14 mouse cellular contexts compared by ENCODE assay signal in the genomic region with DNA sequence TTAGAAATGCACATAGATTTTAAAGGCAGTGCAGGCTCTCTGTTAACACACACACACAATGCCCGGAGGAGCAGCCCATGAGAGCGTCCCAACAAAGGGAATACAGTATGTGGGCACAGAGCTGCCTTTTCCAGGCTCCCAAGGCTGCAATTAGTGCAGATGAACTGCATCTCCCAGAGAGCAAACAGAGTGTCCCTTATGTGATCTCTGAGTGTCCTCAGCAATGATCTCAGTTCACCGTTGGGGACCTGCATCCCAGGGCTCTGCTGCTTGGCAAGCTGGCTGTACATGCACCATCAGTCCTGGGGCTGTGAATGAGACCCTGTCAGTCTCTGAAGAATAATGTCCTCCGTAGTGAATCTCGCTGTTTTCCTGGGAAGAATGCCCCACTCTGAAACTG.
DNase-seq lines count a peak whose midpoint lies in the region; ATAC-seq and TF ChIP-seq lines count a peak whose summit lies in the region.
"Had no signal": no experiment of that assay in that cellular context is flagged by ENCODE, and none has a peak within 500 bp of the region (broad histone marks: within the 10 kb centered on the region; RNA-seq: fewer than 3 reads in every experiment).

No protein-coding gene starts in this region.

- no peaks in the 10 kb centered on the region for H3K36me3 ChIP-seq in hindbrain, embryonic 12.5 days
- no peaks in the 10 kb centered on the region for H3K36me3 ChIP-seq in liver, embryonic 11.5 days (ENCODE audit: control insufficient read depth, insufficient read depth, low read length)
- H3K36me3 ChIP-seq in stomach, postnatal 0 days (ENCODE audit: control insufficient read depth, insufficient read depth, low read length): no peaks in the 10 kb centered on the region
- H3K36me3 ChIP-seq: embryonic facial prominence, embryonic 13.5 days; heart, embryonic 12.5 days had no signal

- H3K27ac ChIP-seq in hindbrain, embryonic 12.5 days: peak overlapping the region; percentile 49; the same call in 1 of the 2 replicates
- H3K27ac ChIP-seq in liver, embryonic 11.5 days (ENCODE audit: low read depth, low read length): no peak overlapping the region
- no peak overlapping the region for H3K27ac ChIP-seq in stomach, postnatal 0 days (replicated peaks)
- H3K27ac ChIP-seq: embryonic facial prominence, embryonic 13.5 days had no signal

- peak; percentile 83 for ATAC-seq in hindbrain, embryonic 12.5 days (ENCODE audit: low FRiP score)
- no peak for ATAC-seq in liver, embryonic 11.5 days (replicated peaks; ENCODE audit: low FRiP score)
- ATAC-seq in stomach, postnatal 0 days (ENCODE audit: low FRiP score, low TSS enrichment): no peak
- ATAC-seq: CD4-positive, CD25-positive, alpha-beta regulatory T cell, adult 4 months; intestine, embryonic 16.5 days; Patski had no signal

- 39% methylated on average over 5 of the region's 5 CpGs for WGBS in hindbrain, embryonic 12.5 days
- WGBS in liver, embryonic 11.5 days: 67% methylated on average over 5 of the region's 5 CpGs
- WGBS in stomach, postnatal 0 days: 48% methylated on average over 5 of the region's 5 CpGs

- no peaks in the 10 kb centered on the region for H3K27me3 ChIP-seq in hindbrain, embryonic 12.5 days
- no peaks in the 10 kb centered on the region for H3K27me3 ChIP-seq in liver, embryonic 11.5 days (replicated peaks; ENCODE audit: control insufficient read depth, insufficient read depth, low read length)
- H3K27me3 ChIP-seq in stomach, postnatal 0 days (ENCODE audit: control insufficient read depth, insufficient read depth, low read length): no peaks in the 10 kb centered on the region
- H3K27me3 ChIP-seq: embryonic facial prominence, embryonic 13.5 days; heart, embryonic 12.5 days had no signal

- no peak overlapping the region for H3K9ac ChIP-seq in hindbrain, embryonic 12.5 days
- H3K9ac ChIP-seq in liver, embryonic 11.5 days (ENCODE audit: low read depth, low read length): no peak overlapping the region
- no peak overlapping the region for H3K9ac ChIP-seq in stomach, postnatal 0 days (ENCODE audit: low read length)
- H3K9ac ChIP-seq: embryonic facial prominence, embryonic 13.5 days; heart, embryonic 12.5 days had no signal

- DNase-seq in layer of hippocampus, adult 11-12 months (ENCODE audit: low spot score): peak; percentile 23
- no peak for DNase-seq in layer of hippocampus, adult 9-10 months (ENCODE audit: low spot score)
- DNase-seq in embryo, embryonic 10 days (ENCODE audit: low spot score): peak; percentile 34
- peak; percentile 26 for DNase-seq in neural tube, embryonic 10.5 days (ENCODE audit: extremely low spot score, low spot score)
- DNase-seq in gastrocnemius, postnatal 25 days: no peak
- no peak for DNase-seq in liver, embryonic 11.5 days (ENCODE audit: low spot score)
- no peak for DNase-seq in stomach, postnatal 0 days (ENCODE audit: low spot score)
- DNase-seq: adrenal gland, adult 8-10 months had no signal

- H3K4me2 ChIP-seq in hindbrain, embryonic 12.5 days (replicated peaks): 0 out of 2 replicates have a peak overlapping the region, but pooled peaks have one; percentile 8
- H3K4me2 ChIP-seq in liver, embryonic 11.5 days: no peak overlapping the region
- no peak overlapping the region for H3K4me2 ChIP-seq in stomach, postnatal 0 days (replicated peaks; ENCODE audit: low read depth)
- H3K4me2 ChIP-seq: embryonic facial prominence, embryonic 13.5 days; heart, embryonic 12.5 days had no signal

- no peak overlapping the region for H3K4me3 ChIP-seq in hindbrain, embryonic 12.5 days
- H3K4me3 ChIP-seq in liver, embryonic 11.5 days (ENCODE audit: low read depth, low read length): no peak overlapping the region
- no peak overlapping the region for H3K4me3 ChIP-seq in stomach, postnatal 0 days (ENCODE audit: low read depth, low read length)
- H3K4me3 ChIP-seq: embryonic facial prominence, embryonic 13.5 days; heart, embryonic 12.5 days had no signal

- H3K9me3 ChIP-seq in hindbrain, embryonic 12.5 days (replicated peaks): no peaks in the 10 kb centered on the region
- no peaks in the 10 kb centered on the region for H3K9me3 ChIP-seq in liver, embryonic 11.5 days (ENCODE audit: control insufficient read depth, low read length)
- H3K9me3 ChIP-seq in stomach, postnatal 0 days (ENCODE audit: control insufficient read depth, low read length): no peaks in the 10 kb centered on the region
- H3K9me3 ChIP-seq: embryonic facial prominence, embryonic 13.5 days; heart, embryonic 12.5 days had no signal

- 0 out of 2 replicates have a peak, but pooled peaks cover 5% of the 10 kb centered on the region for H3K4me1 ChIP-seq in hindbrain, embryonic 12.5 days
- H3K4me1 ChIP-seq in liver, embryonic 11.5 days (replicated peaks; ENCODE audit: control insufficient read depth, insufficient read depth, low read length): no peaks in the 10 kb centered on the region
- no peaks in the 10 kb centered on the region for H3K4me1 ChIP-seq in stomach, postnatal 0 days (replicated peaks; ENCODE audit: control insufficient read depth, insufficient read depth)
- H3K4me1 ChIP-seq: heart, embryonic 12.5 days had no signal

- TF ChIP-seq EP300 in stomach, postnatal 0 days (optimal IDR thresholded peaks at IDR 0.05): no peak

- TF ChIP-seq CTCF in stomach, postnatal 0 days (IDR thresholded peaks at IDR 0.05; ENCODE audit: low read depth): no peak

Comparison
In these comparisons a context has a peak if more than half of its experiments do, and no peak if none do; other contexts are left out.
1. DNase-seq: peak in layer of hippocampus, adult 11-12 months (single experiment), embryo, embryonic 10 days (single experiment) and neural tube, embryonic 10.5 days (single experiment); none in layer of hippocampus, adult 9-10 months (single experiment), gastrocnemius, postnatal 25 days (single experiment), liver, embryonic 11.5 days (single experiment) and stomach, postnatal 0 days (single experiment).